Mouse (Mus musculus) fibroblast of lung, adult 2 months (primary cell): ENCODE measurements around the gene Hrg.
"Not testable (repeated sequence)": the region's sequence is repeated elsewhere in the genome, so short reads cannot be mapped to it uniquely, and the experiment has no call there.

ENCODE experiments used
- DNase-seq: peaks from one replicate; pipeline ENCODE4 v3.0.0-alpha.2; 2011; ENCODE audit warnings: low read depth

Hrg gene

DNA sequence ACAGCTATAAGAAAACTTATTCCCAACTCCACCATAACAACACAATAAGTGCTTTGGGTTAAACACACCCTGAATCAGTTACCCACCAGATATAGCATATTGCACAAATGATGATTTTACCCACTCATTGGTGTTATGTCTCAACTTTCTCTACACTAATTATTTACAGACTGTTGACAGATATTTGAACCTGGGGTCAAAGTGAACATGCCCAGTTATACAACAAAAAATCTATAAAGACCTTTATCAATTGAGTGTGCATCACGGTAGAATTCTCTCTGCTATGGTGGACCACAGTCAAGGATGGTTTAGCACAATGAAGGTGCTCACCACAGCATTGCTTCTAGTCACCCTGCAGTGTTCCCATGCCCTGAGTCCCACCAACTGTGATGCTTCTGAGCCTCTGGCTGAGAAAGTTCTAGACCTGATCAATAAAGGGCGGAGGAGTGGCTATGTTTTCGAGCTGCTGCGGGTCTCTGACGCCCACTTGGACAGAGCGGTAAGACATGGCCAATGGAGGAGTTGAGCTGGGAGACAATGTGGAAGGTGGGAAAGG is at the start of gene Hrg:
Gene Hrg (plus strand): TSS at position 233 of the 556 bp plus-strand sequence.
- no peak for DNase-seq

DNA sequence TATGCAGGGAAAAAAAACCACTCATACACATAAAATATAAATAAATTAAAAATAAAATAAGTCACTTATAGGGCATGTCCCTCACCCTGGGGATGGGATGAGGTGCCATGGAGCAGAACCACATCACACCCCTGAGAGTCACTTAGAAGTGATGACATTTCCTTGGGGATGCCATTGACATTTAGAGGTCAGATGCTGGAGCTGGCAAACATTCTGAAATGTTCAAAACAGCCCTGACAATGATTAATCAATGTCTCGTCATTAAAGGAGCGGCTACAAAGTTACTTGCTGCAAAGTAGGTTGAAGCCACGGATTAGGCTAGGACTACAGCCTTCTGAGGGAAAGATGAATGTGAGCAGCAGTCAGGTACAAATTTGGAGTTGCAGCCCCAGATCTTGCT is 49.5 kb upstream of the Hrg start:
- no peak for DNase-seq

- no peak for DNase-seq
Measured at GRCm38 (mm10) chr16:22909290-22909689, 41.6 kb upstream of the Hrg start.

GRCm38 (mm10) chr16:22911986-22912385 is 38.9 kb upstream of the Hrg start:
- no peak for DNase-seq

- DNase-seq: no peak
Measured at GRCm38 (mm10) chr16:22912886-22913285, 38.0 kb upstream of the Hrg start.

DNA sequence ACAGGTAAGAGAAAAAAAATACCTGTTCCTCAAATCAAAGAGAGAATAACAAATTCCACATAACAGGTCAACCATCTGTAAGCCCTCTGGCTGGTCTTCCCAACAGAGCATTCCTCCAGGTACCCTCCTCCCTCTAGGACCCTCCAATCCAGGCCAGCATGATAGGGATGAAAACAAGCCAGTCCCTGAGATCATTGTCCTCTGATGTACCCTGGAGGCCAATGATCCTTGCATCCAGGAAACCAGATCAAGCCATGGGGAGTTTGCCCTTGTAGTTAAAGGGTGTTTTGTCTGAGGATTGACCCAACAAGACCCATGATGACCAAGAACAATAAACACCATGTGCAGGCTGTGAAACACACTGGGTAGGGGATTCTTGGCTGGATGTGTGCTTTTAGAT is 36.6 kb upstream of the Hrg start:
- DNase-seq: no peak

GRCm38 (mm10) chr16:22918034-22918433 is 32.8 kb upstream of the Hrg start, which contains the start of gene Fetub:
Gene Fetub (plus strand): TSS chr16:22918334.
- DNase-seq: no peak

- no peak for DNase-seq
Measured at GRCm38 (mm10) chr16:22918664-22919312, 32.1 kb upstream of the Hrg start.

DNA sequence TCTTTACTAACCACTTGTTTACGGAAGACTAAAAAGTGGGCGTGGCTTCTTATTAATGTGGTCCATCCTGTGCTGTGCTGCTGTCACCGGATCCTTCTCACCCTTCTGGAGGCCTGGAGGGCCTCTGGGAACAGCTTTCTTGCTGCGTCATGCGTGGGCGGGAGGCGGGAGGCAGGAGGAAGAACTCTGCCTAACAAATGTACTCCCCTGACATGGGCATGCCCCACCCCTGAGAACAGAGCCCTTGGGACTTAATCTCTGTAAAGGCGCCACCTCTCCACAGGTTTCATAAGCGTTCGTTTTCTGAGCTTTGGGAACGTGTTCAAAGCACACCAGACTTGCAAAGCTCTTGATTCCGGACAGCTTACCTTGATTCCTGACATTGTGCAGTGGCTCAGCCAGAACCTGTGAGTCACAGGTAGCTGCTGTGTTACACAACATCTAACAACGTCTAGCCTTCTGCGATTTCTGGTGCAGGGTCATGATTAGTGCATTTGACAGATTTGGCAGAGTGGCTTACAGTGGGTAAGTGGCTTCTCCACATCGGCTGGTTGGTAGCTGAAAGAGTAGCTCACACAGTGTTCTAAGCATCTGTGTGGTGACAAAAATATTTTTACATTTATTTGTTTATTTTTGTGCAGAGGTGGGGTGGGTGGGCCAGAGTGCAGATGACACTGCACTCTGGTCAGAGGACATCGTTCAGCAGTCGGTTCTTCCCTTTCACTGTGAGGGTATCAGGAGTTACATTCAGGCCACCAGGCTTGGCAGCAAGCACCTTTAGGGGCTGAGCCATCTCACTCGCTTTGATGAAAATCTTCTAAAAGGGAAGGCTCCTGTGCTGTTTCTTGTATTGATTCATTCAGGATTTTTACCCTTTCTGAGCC is 30.7 kb upstream of the Hrg start:
- peak; percentile 76 for DNase-seq

DNA sequence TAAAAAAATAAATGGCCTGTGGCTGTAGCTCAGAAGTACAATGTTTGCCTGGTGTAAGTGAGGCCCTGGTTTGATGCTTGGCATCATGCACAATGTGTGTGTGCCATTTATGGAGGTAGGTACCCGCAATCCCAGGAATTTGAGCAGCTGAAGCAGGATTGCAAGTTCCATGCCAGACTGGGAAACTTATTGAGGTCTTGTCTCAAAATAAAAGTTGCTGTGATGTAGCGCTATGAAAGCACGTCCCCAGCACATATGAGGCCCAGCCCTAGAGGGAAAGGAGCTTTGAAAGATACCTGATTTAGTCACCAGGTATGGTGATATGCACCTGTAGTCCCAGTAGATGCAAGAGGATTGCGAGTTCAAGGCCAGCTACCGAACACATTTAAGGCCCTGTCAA is 29.1 kb upstream of the Hrg start:
- no peak for DNase-seq

DNA sequence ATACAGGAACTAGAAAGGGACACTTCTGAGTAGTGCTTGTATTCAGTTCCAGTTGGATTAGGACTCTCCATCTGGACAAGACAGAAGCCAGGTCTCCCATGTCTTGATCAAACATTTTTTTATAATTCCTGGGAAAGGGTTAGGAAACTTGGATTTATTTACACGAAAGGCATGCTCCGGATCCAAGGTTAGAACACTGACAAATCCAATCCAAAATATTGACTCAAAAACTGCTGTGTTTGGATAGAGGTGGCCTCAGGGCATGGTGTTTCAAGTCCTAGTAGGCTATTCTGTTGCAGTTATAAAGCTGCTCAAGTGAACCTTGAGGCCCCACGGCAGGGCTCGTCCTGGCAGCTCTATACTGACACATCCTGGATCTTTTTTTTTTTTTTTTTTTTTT is 28.4 kb upstream of the Hrg start:
- no peak for DNase-seq

- no peak for DNase-seq
Measured at GRCm38 (mm10) chr16:22929575-22929974, 21.3 kb upstream of the Hrg start.

GRCm38 (mm10) chr16:22931431-22932200 is 19.3 kb upstream of the Hrg start:
- no peak for DNase-seq

- DNase-seq: no peak
Measured at GRCm38 (mm10) chr16:22937631-22938030, 13.2 kb upstream of the Hrg start.

DNA sequence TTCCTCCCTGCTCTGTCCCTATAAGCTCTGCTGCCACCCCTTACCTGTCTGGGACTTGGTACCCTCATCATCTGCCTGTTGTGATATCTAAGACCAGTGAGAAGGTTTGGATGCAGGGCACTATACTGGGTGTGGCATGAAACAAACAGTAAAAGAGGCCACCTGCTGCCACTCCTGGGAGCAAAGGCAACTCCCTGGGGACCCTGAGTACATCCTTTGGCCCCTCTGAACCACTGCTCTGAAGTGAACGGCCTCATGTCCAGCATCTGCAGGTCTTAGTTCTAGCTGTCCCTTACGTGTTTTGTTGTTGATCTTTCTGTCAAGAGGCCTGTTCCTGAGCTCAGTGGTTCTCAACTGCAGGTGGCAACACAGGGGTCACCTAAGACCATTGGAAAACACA is 12.3 kb upstream of the Hrg start:
- DNase-seq: no peak

GRCm38 (mm10) chr16:22939120-22939695 is 11.7 kb upstream of the Hrg start:
- no peak for DNase-seq

- DNase-seq: not testable (repeated sequence)
Measured at GRCm38 (mm10) chr16:22941825-22942476, 8.9 kb upstream of the Hrg start.

GRCm38 (mm10) chr16:22947371-22947770 is 3.5 kb upstream of the Hrg start:
- DNase-seq: no peak

DNA sequence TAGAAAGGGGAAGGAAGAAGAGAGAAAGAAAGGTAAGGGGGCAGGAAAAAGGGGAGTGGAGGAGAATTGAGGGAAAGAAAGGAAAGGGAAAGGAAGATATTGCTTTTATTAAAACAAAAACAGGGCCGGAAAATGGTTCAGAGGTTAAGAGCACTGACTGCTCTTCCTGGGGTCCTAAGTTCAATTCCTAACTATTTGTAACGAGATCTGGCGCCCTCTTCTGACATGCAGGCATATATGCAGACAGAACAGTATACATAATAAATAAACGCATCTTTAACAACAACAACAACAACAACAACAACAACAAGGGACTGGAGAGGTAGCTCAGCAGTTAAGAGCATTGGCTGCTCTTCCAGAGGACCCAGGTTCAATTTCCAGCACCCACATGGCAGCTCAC is 2.2 kb downstream of the Hrg start:
- no peak for DNase-seq

DNA sequence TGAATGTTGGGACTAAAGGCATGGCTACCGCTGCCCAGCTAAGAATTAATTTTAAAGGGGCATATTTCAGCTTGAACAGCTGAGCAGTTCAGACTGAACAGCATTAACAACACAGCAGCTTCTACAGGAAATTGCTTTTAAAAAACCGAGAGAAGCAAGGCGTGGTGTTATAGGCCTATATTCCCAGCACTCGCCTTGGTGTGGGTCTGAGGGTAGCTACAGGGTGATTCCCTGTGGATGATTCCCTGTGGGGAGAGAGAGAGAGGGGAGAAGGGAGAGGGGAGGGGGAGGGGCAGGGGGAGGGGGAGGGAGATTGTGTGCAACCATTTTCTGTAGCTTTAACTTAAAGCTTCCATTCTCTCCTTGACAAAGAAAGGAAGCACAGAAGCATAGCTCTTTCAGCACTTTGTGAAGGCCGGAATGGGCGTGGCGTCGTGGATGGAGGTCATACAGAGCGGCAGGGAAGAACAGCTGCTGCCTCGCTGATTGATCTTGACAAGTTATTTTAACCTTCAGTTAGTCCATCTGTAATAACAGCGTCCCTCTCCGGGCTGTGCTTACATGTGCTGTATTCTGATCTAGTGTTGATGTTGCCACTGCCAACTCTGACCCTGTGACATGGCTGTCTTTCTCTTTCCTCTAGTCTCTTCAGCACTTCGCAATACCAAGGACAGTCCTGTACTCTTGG is 4.7 kb downstream of the Hrg start:
- DNase-seq: no peak

- no peak for DNase-seq
Measured at GRCm38 (mm10) chr16:22956085-22956439, 5.2 kb downstream of the Hrg start.
